Mouse (Mus musculus) midbrain, embryonic 12.5 days (tissue): ENCODE measurements around the gene March2. TPM values are rescaled to one million over a fixed set of nuclear protein-coding genes. Genes with fewer than 3 reads are reported as not detected.

Experiments
- ATAC-seq: fragments of 200-750 bp; cut with Nextera tagmentation; 2 replicates; pipeline ENCODE4 v1.8.0; 2017; ENCODE audit warnings: low read depth, moderate TSS enrichment, moderate library complexity; ENCODE audit not compliant: low FRiP score
- H3K27ac ChIP-seq: fragments of 300-500 bp; sonication (generic); replicated peaks from 2 replicates; pipeline ENCODE4 v1.5.1; 2016; ENCODE audit warnings: mild to moderate bottlenecking
- H3K27me3 ChIP-seq: fragments of 300-500 bp; sonication (generic); 2 replicates; pipeline ENCODE4 v1.6.1; 2016; ENCODE audit warnings: mild to moderate bottlenecking
- H3K36me3 ChIP-seq: fragments of 300-500 bp; sonication (generic); 2 replicates; pipeline ENCODE4 v1.6.1; 2016
- H3K4me1 ChIP-seq: fragments of 300-500 bp; sonication (generic); 2 replicates; pipeline ENCODE4 v1.6.1; 2016
- H3K4me2 ChIP-seq: fragments of 300-500 bp; sonication (generic); replicated peaks from 2 replicates; pipeline ENCODE4 v1.6.1; 2016; ENCODE audit warnings: mild to moderate bottlenecking, moderate library complexity
- H3K4me3 ChIP-seq: fragments of 300-500 bp; sonication (generic); 2 replicates; pipeline ENCODE4 v1.5.1; 2016; ENCODE audit warnings: mild to moderate bottlenecking
- H3K9ac ChIP-seq: fragments of 300-500 bp; sonication (generic); replicated peaks from 2 replicates; pipeline ENCODE4 v1.6.1; 2016; ENCODE audit warnings: mild to moderate bottlenecking, moderate library complexity
- H3K9me3 ChIP-seq: fragments of 300-500 bp; sonication (generic); 2 replicates; pipeline ENCODE4 v1.6.1; 2016; ENCODE audit warnings: mild to moderate bottlenecking
- WGBS: fragments of 180-500 bp; shearing (Covaris S2); methylation state at CpG from one replicate; pipeline ENCODE4 v1.1.7; 2016; 5-methylcytosine and 5-hydroxymethylcytosine counted together
- polyA plus RNA-seq: library from polyadenylated mRNA; unstranded; fragments of >200 nt; fragmentation: Nextera tagmentation; extraction: Ambion mirVana; gene quantifications from 2 replicates; pipeline ENCODE4 v1.2.1, GENCODE M21; 2016

Gene March2
- polyA plus RNA-seq = 46.7 and 52.2 TPM in 2 replicates

- no peaks in the 10 kb centered on the region for H3K9me3 ChIP-seq
- H3K27me3 ChIP-seq = no peaks in the 10 kb centered on the region
- H3K4me3 ChIP-seq = peak within 1 kb of the TSS; percentile 90
- peak within 1 kb of the TSS; percentile 68 for H3K4me2 ChIP-seq
- peak; percentile 100 for ATAC-seq
- no peaks in the 10 kb centered on the region for H3K36me3 ChIP-seq
- no peak within 1 kb of the TSS for H3K27ac ChIP-seq
- under 1% methylated on average over 46 of the region's 46 CpGs for WGBS
- peak within 1 kb of the TSS; percentile 73 for H3K9ac ChIP-seq
- H3K4me1 ChIP-seq = 0 out of 2 replicates have a peak, but pooled peaks cover 4% of the 10 kb centered on the region
These were observed at the start of gene March2 for GRCm38 (mm10) chr17:33718384-33718881. March2 (minus strand) TSS chr17:33718670.

GRCm38 (mm10) chr17:33766389-33766788 is 47.9 kb upstream of the March2 start:
- no peaks in the 10 kb centered on the region for H3K4me1 ChIP-seq
- H3K9ac ChIP-seq = no peak overlapping the region
- no peaks in the 10 kb centered on the region for H3K9me3 ChIP-seq
- H3K27me3 ChIP-seq = peaks cover 4% of the 10 kb centered on the region; the same call in 1 of the 2 replicates
- WGBS = 83% methylated on average over 3 of the region's 3 CpGs
- H3K4me3 ChIP-seq = no peak overlapping the region
- H3K27ac ChIP-seq = no peak overlapping the region
- no peak overlapping the region for H3K4me2 ChIP-seq
- no peaks in the 10 kb centered on the region for H3K36me3 ChIP-seq
- ATAC-seq = no peak

GRCm38 (mm10) chr17:33760255-33761165 is 42.0 kb upstream of the March2 start, which contains the start of gene Rab11b:
Rab11b (minus strand) TSS chr17:33760530.
- 3% methylated on average over 35 of the region's 35 CpGs for WGBS
- Histone ChIP-seq H3K27ac (peak within 1 kb of the TSS; percentile 99), H3K9me3 (no peaks in the 10 kb centered on the region), H3K27me3 (no peaks in the 10 kb centered on the region), H3K4me3 (peak within 1 kb of the TSS; percentile 87), H3K9ac (peak within 1 kb of the TSS; percentile 98), H3K4me2 (peak within 1 kb of the TSS; percentile 87), H3K36me3 (peaks cover 11% of the 10 kb centered on the region; the same call in 1 of the 2 replicates), H3K4me1 (peaks cover 36% of the 10 kb centered on the region)
- ATAC-seq = peak; percentile 100

GRCm38 (mm10) chr17:33759767-33760254 is 41.3 kb upstream of the March2 start:
- Histone ChIP-seq H3K4me1 (peaks cover 41% of the 10 kb centered on the region), H3K36me3 (peaks cover 14% of the 10 kb centered on the region; the same call in 1 of the 2 replicates), H3K9ac (peak overlapping the region; percentile 98), H3K27me3 (no peaks in the 10 kb centered on the region), H3K4me2 (peak overlapping the region; percentile 87), H3K4me3 (peak overlapping the region; percentile 87), H3K27ac (peak overlapping the region; percentile 99), H3K9me3 (no peaks in the 10 kb centered on the region)
- under 1% methylated on average over 38 of the region's 38 CpGs for WGBS
- ATAC-seq = peak; percentile 80

GRCm38 (mm10) chr17:33757231-33757630 is 38.8 kb upstream of the March2 start:
- H3K27ac ChIP-seq = no peak overlapping the region

GRCm38 (mm10) chr17:33756108-33756790 is 37.8 kb upstream of the March2 start:
- H3K27ac ChIP-seq = no peak overlapping the region
- H3K27me3 ChIP-seq = no peaks in the 10 kb centered on the region
- no peaks in the 10 kb centered on the region for H3K9me3 ChIP-seq
- peaks cover 41% of the 10 kb centered on the region for H3K4me1 ChIP-seq
- H3K4me2 ChIP-seq = no peak overlapping the region
- WGBS = 94% methylated on average over 3 of the region's 3 CpGs
- no peak for ATAC-seq
- peaks cover 21% of the 10 kb centered on the region for H3K36me3 ChIP-seq
- no peak overlapping the region for H3K4me3 ChIP-seq
- no peak overlapping the region; the same call in 1 of the 2 replicates for H3K9ac ChIP-seq

More at GRCm38 (mm10) chr17:33757231-33757630, 38.8 kb upstream of the March2 start:
- ATAC-seq = no peak
- H3K4me3 ChIP-seq = no peak overlapping the region
- H3K4me2 ChIP-seq = peak overlapping the region; percentile 21
- WGBS = 87% methylated on average over 4 of the region's 4 CpGs
- no peaks in the 10 kb centered on the region for H3K27me3 ChIP-seq
- peaks cover 41% of the 10 kb centered on the region for H3K4me1 ChIP-seq
- H3K9ac ChIP-seq = no peak overlapping the region
- peaks cover 20% of the 10 kb centered on the region; the same call in 1 of the 2 replicates for H3K36me3 ChIP-seq
- no peaks in the 10 kb centered on the region for H3K9me3 ChIP-seq

GRCm38 (mm10) chr17:33755418-33756107 is 37.1 kb upstream of the March2 start:
- WGBS = 84% methylated on average over 10 of the region's 10 CpGs
- Histone ChIP-seq H3K9ac (no peak overlapping the region; the same call in 1 of the 2 replicates), H3K27ac (no peak overlapping the region), H3K4me2 (no peak overlapping the region), H3K9me3 (no peaks in the 10 kb centered on the region), H3K4me3 (no peak overlapping the region), H3K27me3 (no peaks in the 10 kb centered on the region), H3K4me1 (peaks cover 41% of the 10 kb centered on the region), H3K36me3 (peaks cover 28% of the 10 kb centered on the region)
- ATAC-seq = no peak

GRCm38 (mm10) chr17:33754656-33755055 is 36.2 kb upstream of the March2 start:
- Histone ChIP-seq H3K4me2 (no peak overlapping the region), H3K4me1 (peaks cover 41% of the 10 kb centered on the region)

GRCm38 (mm10) chr17:33752297-33752696 is 33.8 kb upstream of the March2 start:
- 98% methylated on average over 2 of the region's 2 CpGs for WGBS
- no peak overlapping the region for H3K4me2 ChIP-seq
- peaks cover 60% of the 10 kb centered on the region for H3K36me3 ChIP-seq
- H3K27ac ChIP-seq = no peak overlapping the region
- no peak overlapping the region for H3K4me3 ChIP-seq
- H3K27me3 ChIP-seq = no peaks in the 10 kb centered on the region
- ATAC-seq = no peak
- H3K9me3 ChIP-seq = no peaks in the 10 kb centered on the region
- H3K4me1 ChIP-seq = peaks cover 21% of the 10 kb centered on the region
- no peak overlapping the region for H3K9ac ChIP-seq

More at GRCm38 (mm10) chr17:33754656-33755055, 36.2 kb upstream of the March2 start:
- no peak for ATAC-seq
- Histone ChIP-seq H3K4me3 (no peak overlapping the region), H3K9ac (no peak overlapping the region), H3K27ac (no peak overlapping the region), H3K36me3 (peaks cover 37% of the 10 kb centered on the region), H3K9me3 (no peaks in the 10 kb centered on the region), H3K27me3 (no peaks in the 10 kb centered on the region)
- 71% methylated on average over 1 of the region's 1 CpGs for WGBS

- Histone ChIP-seq H3K36me3 (peaks cover 60% of the 10 kb centered on the region), H3K4me2 (no peak overlapping the region), H3K27me3 (no peaks in the 10 kb centered on the region), H3K4me1 (peaks cover 11% of the 10 kb centered on the region), H3K9ac (no peak overlapping the region), H3K27ac (no peak overlapping the region), H3K4me3 (no peak overlapping the region), H3K9me3 (no peaks in the 10 kb centered on the region)
- no peak for ATAC-seq
These were observed 32.7 kb upstream of the March2 start for GRCm38 (mm10) chr17:33751181-33751580.

GRCm38 (mm10) chr17:33749451-33749850 is 31.0 kb upstream of the March2 start:
- no peaks in the 10 kb centered on the region; the same call in 1 of the 2 replicates for H3K4me1 ChIP-seq
- no peak overlapping the region for H3K4me3 ChIP-seq
- ATAC-seq = no peak
- no peaks in the 10 kb centered on the region for H3K9me3 ChIP-seq
- WGBS = over 99% methylated on average over 5 of the region's 5 CpGs
- H3K27me3 ChIP-seq = no peaks in the 10 kb centered on the region
- H3K4me2 ChIP-seq = no peak overlapping the region
- no peak overlapping the region for H3K27ac ChIP-seq
- no peak overlapping the region for H3K9ac ChIP-seq
- H3K36me3 ChIP-seq = peaks cover 65% of the 10 kb centered on the region
